Mouse (Mus musculus) heart, postnatal 0 days (tissue): ENCODE measurements around the gene Mrpl47. TPM values are rescaled to one million over a fixed set of nuclear protein-coding genes. Genes with fewer than 3 reads are reported as not detected.

Source experiments
- ATAC-seq: fragments of 200-750 bp; cut with Nextera tagmentation; 2 replicates; pipeline ENCODE4 v1.8.0; 2017; ENCODE audit warnings: low read depth, moderate number of reproducible peaks, moderate library complexity; ENCODE audit not compliant: insufficient read depth
- DNase-seq: peaks from one replicate; pipeline ENCODE4 v3.0.0-alpha.2; 2016; ENCODE audit warnings: low spot score
- H3K27ac ChIP-seq: fragments of 300-500 bp; sonication (generic); 2 replicates; pipeline ENCODE4 v1.5.1; 2014; ENCODE audit warnings: low read depth, mild to moderate bottlenecking
- H3K27me3 ChIP-seq: fragments of 300-500 bp; sonication (generic); 2 replicates; pipeline ENCODE4 v1.6.1; 2014; ENCODE audit warnings: low read length, mixed read lengths; ENCODE audit not compliant: control insufficient read depth, insufficient read depth
- H3K36me3 ChIP-seq: fragments of 300-500 bp; sonication (generic); replicated peaks from 2 replicates; pipeline ENCODE4 v1.6.1; 2014; ENCODE audit warnings: low read length, mixed read lengths; ENCODE audit not compliant: control insufficient read depth, insufficient read depth
- H3K4me1 ChIP-seq: fragments of 300-500 bp; sonication (generic); 2 replicates; pipeline ENCODE4 v1.6.1; 2014; ENCODE audit warnings: antibody characterized with exemption; ENCODE audit not compliant: control insufficient read depth, insufficient read depth
- H3K4me2 ChIP-seq: fragments of 300-500 bp; sonication (generic); 2 replicates; pipeline ENCODE4 v1.6.1; 2014; ENCODE audit warnings: low read depth, mild to moderate bottlenecking, low read length, moderate library complexity
- H3K4me3 ChIP-seq: fragments of 300-500 bp; sonication (generic); 2 replicates; pipeline ENCODE4 v1.5.1; 2014; ENCODE audit warnings: low read depth, low read length
- H3K9ac ChIP-seq: fragments of 300-500 bp; sonication (generic); replicated peaks from 2 replicates; pipeline ENCODE4 v1.6.1; 2014; ENCODE audit warnings: low read depth, low read length, mixed read lengths
- H3K9me3 ChIP-seq: fragments of 300-500 bp; sonication (generic); replicated peaks from 2 replicates; pipeline ENCODE4 v1.6.1; 2016; ENCODE audit warnings: low read length; ENCODE audit not compliant: control insufficient read depth
- CTCF ChIP-seq: IDR thresholded peaks from 2 replicates; pipeline ENCODE4 v1.5.1; 2016; ENCODE audit warnings: antibody characterized with exemption, control low read depth, low read depth
- EP300 ChIP-seq: IDR thresholded peaks from 2 replicates; pipeline ENCODE4 v1.6.1; 2016; ENCODE audit warnings: antibody characterized with exemption, low read depth
- WGBS: fragments of 180-500 bp; shearing (Covaris S2); extraction: QIAGEN DNeasy Blood & Tissue Kit; methylation state at CpG from one replicate; pipeline ENCODE4 v1.1.7; 2014; 5-methylcytosine and 5-hydroxymethylcytosine counted together
- polyA plus RNA-seq: library from polyadenylated mRNA; unstranded; fragments of >200 nt; fragmentation: Nextera tagmentation; extraction: Ambion mirVana; gene quantifications from 2 replicates; pipeline ENCODE4 v1.2.1, GENCODE M21; 2015
- total RNA-seq: library from RNA; depleted of rRNA; stranded (reverse); fragments of >200 nt; gene quantifications from 2 replicates; pipeline ENCODE4 v1.2.3, GENCODE M21; 2014; ENCODE audit warnings: low replicate concordance

Gene Mrpl47
- total and polyA plus RNA-seq, 2 experiments from 2014 or later, result 8.1 to 42.7 TPM

DNA sequence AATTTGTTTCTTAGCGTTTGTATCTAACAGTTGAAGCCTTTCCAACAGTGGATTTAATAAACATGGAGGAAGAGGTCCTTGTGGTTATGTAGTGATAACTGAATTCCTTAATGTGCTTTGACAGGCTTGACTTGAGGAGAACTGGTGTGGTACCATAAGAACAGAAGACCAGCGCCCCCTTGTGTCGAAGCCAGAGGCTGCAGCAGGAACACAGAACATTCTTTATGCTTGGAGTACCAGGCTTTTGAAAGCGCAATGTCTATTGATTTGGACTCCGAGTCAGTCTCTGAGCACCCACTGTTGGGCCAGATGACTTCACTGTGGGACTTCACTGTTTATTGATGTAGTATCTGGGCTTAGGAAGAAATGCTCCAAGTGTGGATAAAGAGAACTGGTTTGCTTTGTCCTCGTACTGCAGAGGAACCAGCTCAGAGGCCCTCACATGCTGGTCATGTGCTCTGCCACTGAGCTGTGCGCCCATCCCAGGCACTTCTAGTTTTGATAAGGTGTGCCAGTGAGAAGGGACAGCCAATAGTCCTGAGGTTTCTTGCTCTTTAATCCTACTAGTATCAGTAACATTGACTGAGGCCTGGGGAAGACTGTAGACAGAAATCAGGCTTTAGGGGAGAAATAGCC lies 39.1 kb downstream of the Mrpl47 start:
- Histone ChIP-seq H3K9me3 (no peaks in the 10 kb centered on the region), H3K36me3 (no peaks in the 10 kb centered on the region), H3K4me1 (no peaks in the 10 kb centered on the region), H3K9ac (no peak overlapping the region), H3K27ac (no peak overlapping the region), H3K4me3 (no peak overlapping the region), H3K27me3 (no peaks in the 10 kb centered on the region), H3K4me2 (no peak overlapping the region)
- TF ChIP-seq CTCF (peak; percentile 94), EP300 (no peak)
- peak; percentile 78 for DNase-seq
- peak; percentile 71; the same call in 1 of the 2 replicates for ATAC-seq
- WGBS, result 23% methylated on average over 7 of the region's 7 CpGs

DNA sequence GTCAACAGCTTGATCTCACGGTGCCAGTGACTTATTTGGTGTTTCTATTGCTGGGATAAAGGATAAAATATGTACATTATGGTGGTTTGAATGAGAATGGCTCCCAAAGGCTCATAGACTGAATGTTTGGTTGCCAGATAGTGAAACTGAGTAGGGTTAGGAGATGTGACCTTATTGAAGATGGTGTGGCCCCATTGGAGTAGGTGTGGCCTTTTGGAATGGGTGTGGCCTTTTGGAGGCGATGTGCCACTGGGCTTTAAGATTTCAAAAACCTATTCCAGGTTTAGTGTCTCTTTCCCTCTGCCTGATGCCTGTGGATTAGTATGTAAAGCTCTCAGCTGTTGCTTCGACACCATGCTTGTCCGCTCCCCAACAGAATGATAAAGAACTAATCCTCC lies 41.8 kb downstream of the Mrpl47 start:
- Histone ChIP-seq H3K4me2 (no peak overlapping the region), H3K36me3 (no peaks in the 10 kb centered on the region), H3K4me3 (no peak overlapping the region), H3K4me1 (0 out of 2 replicates have a peak, but pooled peaks cover 7% of the 10 kb centered on the region), H3K27ac (no peak overlapping the region), H3K9me3 (no peaks in the 10 kb centered on the region), H3K27me3 (no peaks in the 10 kb centered on the region), H3K9ac (no peak overlapping the region)
- no peak for ATAC-seq
- TF ChIP-seq CTCF (no peak), EP300 (no peak)
- WGBS, result 89% methylated on average over 4 of the region's 4 CpGs
- DNase-seq, result no peak

DNA sequence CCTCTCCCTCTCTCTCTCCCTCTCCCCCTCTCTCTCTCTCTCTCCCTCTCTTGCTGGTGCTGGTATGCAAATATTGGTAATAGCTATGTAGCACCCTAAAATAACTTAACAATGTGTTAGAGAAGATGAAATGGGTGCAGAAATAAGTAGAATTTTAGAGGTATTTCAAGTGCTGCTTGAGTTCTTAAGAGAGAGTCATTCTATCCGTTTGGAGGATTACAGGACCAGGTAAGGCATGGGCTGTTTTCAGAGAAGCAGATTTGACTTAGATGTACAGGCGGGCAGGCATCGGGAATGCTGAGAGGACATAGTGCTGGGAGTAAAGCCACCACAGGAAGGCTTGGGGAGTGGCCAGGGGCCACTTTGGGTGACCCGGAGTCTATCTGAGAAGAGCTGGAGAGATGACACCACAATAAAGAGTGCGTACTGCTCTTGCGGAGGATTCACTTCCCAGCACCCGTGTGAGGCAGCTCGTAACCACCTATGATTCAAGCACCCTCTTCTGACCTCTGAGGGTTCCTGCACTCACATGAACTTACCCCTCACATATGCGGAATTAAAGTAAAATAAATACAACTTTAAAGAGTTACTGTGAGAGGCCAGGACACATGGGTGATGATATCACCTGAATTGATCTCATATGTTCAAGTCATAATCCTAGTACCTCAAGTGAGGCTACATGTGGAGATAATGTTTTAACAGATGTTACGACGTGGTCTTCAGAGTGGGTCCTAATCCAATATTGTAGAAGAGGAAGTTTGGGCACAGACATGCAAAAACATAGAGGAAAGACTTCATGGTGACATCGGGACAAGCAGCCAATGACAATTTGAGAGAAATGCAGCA lies 42.4 kb downstream of the Mrpl47 start:
- no peak overlapping the region for H3K4me3 ChIP-seq
- no peaks in the 10 kb centered on the region for H3K27me3 ChIP-seq
- 0 out of 2 replicates have a peak, but pooled peaks cover 7% of the 10 kb centered on the region for H3K4me1 ChIP-seq
- no peaks in the 10 kb centered on the region for H3K36me3 ChIP-seq
- H3K27ac ChIP-seq, result no peak overlapping the region
- H3K4me2 ChIP-seq, result no peak overlapping the region
- ATAC-seq (no peak), DNase-seq (no peak)
- H3K9me3 ChIP-seq, result no peaks in the 10 kb centered on the region
- no peak overlapping the region for H3K9ac ChIP-seq
- TF ChIP-seq EP300 (no peak), CTCF (0 out of 2 replicates have a peak, but pooled peaks have one; percentile 23)
- 61% methylated on average over 12 of the region's 12 CpGs for WGBS

DNA sequence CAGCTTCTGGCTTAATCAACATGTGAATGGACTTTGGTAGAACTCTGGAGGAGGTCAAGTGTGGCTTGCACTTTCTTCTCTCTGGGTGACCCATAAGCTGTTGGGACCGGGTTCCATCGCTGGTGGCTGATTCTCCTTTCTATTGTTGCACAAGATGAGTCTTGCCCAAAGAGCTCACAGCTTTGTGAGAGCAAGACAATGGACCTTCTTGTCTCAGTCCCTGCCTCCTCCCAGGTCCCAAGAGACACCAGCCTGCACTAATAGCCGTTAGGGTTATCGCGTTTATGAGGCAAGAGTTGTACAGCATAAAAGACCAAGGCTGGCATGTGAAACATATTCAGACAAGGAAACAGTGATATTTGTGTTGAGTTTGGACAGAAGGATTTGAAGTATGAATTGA lies 43.2 kb downstream of the Mrpl47 start:
- H3K36me3 ChIP-seq, result no peaks in the 10 kb centered on the region
- no peak for TF ChIP-seq CTCF
- TF ChIP-seq EP300, result no peak
- no peak overlapping the region for H3K4me3 ChIP-seq
- H3K27ac ChIP-seq, result no peak overlapping the region
- no peaks in the 10 kb centered on the region for H3K27me3 ChIP-seq
- DNase-seq (no peak), ATAC-seq (no peak)
- no peak overlapping the region for H3K9ac ChIP-seq
- 64% methylated on average over 5 of the region's 5 CpGs for WGBS
- H3K9me3 ChIP-seq, result no peaks in the 10 kb centered on the region
- 0 out of 2 replicates have a peak, but pooled peaks cover 7% of the 10 kb centered on the region for H3K4me1 ChIP-seq
- no peak overlapping the region for H3K4me2 ChIP-seq

DNA sequence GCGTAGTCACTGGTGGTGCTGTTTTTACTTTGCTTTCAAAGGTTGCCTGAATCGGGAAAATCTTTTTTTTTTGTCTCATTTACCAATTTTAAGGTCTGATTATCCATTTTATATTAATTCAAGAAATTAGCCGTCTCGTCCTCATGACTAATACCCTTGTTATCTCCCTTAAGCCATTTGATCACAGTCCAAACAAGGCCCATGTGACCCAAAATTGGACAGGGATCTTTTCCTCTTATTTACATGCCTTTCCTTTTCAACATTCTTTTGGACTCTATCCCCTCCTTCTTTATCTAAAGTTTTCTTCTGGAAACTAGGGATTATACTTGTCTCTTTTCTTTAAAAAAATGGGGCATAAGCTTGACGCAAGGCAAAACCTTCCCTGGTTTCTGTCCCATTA lies 45.6 kb downstream of the Mrpl47 start:
- 64% methylated on average over 5 of the region's 5 CpGs for WGBS
- no peak for DNase-seq
- no peak for TF ChIP-seq CTCF
- TF ChIP-seq EP300, result no peak

More for the DNA sequence above, 45.6 kb downstream of the Mrpl47 start:
- no peaks in the 10 kb centered on the region for H3K9me3 ChIP-seq
- H3K27me3 ChIP-seq, result no peaks in the 10 kb centered on the region
- H3K4me2 ChIP-seq, result no peak overlapping the region
- H3K36me3 ChIP-seq, result no peaks in the 10 kb centered on the region
- no peak overlapping the region for H3K4me3 ChIP-seq
- no peak overlapping the region for H3K9ac ChIP-seq
- ATAC-seq, result no peak
- no peak overlapping the region for H3K27ac ChIP-seq
- 0 out of 2 replicates have a peak, but pooled peaks cover 7% of the 10 kb centered on the region for H3K4me1 ChIP-seq
